Mouse (Mus musculus): ENCODE measurements around the gene Foxp1. TPM values are rescaled to one million over a fixed set of nuclear protein-coding genes. Genes with fewer than 3 reads are reported as not detected.

The Foxp1 gene
- polyA plus RNA-seq, 1 experiment from 2014 or later = 99.3 TPM

- no peaks in the 10 kb centered on the region for H3K27me3 ChIP-seq (ENCODE audit: insufficient read depth, poor library complexity, severe bottlenecking)
- 70% methylated on average over 2 of the region's 2 CpGs for WGBS
- DNase-seq (ENCODE audit: low spot score) = no peak
- H3K36me3 ChIP-seq = peaks cover 3% of the 10 kb centered on the region; the same call in 1 of the 2 replicates
- H3K9me3 ChIP-seq = no peaks in the 10 kb centered on the region
- no peak overlapping the region for H3K4me3 ChIP-seq
- 0 out of 2 replicates have a peak overlapping the region, but pooled peaks have one; percentile 6 for H3K27ac ChIP-seq
- peaks cover 53% of the 10 kb centered on the region for H3K4me1 ChIP-seq
Measured at GRCm38 (mm10) chr6:99385059-99385604, 137.4 kb downstream of the Foxp1 start.

- DNase-seq (ENCODE audit: low spot score) = no peak
- H3K4me1 ChIP-seq = peaks cover 43% of the 10 kb centered on the region
- H3K36me3 ChIP-seq = peaks cover 3% of the 10 kb centered on the region; the same call in 1 of the 2 replicates
- H3K4me3 ChIP-seq = no peak overlapping the region
- no peaks in the 10 kb centered on the region for H3K27me3 ChIP-seq (ENCODE audit: insufficient read depth, poor library complexity, severe bottlenecking)
- 47% methylated on average over 4 of the region's 4 CpGs for WGBS
- H3K27ac ChIP-seq = 0 out of 2 replicates have a peak overlapping the region, but pooled peaks have one; percentile 12
- no peaks in the 10 kb centered on the region for H3K9me3 ChIP-seq
Measured at GRCm38 (mm10) chr6:99383846-99384472, 138.6 kb downstream of the Foxp1 start.

- H3K9me3 ChIP-seq = no peaks in the 10 kb centered on the region
- DNase-seq (ENCODE audit: low spot score) = no peak
- H3K36me3 ChIP-seq = no peaks in the 10 kb centered on the region
- H3K27ac ChIP-seq = no peak overlapping the region
- 82% methylated on average over 5 of the region's 5 CpGs for WGBS
- no peak overlapping the region for H3K4me3 ChIP-seq
- no peaks in the 10 kb centered on the region for H3K27me3 ChIP-seq (ENCODE audit: insufficient read depth, poor library complexity, severe bottlenecking)
- peaks cover 53% of the 10 kb centered on the region for H3K4me1 ChIP-seq
Measured at GRCm38 (mm10) chr6:99380146-99380545, 142.4 kb downstream of the Foxp1 start.

GRCm38 (mm10) chr6:99378997-99379710 is 143.4 kb downstream of the Foxp1 start:
- 74% methylated on average over 7 of the region's 7 CpGs for WGBS
- 0 out of 2 replicates have a peak overlapping the region, but pooled peaks have one; percentile 24 for H3K27ac ChIP-seq
- no peak overlapping the region for H3K4me3 ChIP-seq
- no peaks in the 10 kb centered on the region for H3K9me3 ChIP-seq
- H3K27me3 ChIP-seq (ENCODE audit: insufficient read depth, poor library complexity, severe bottlenecking) = no peaks in the 10 kb centered on the region
- no peak for DNase-seq (ENCODE audit: low spot score)
- peaks cover 52% of the 10 kb centered on the region for H3K4me1 ChIP-seq
- no peaks in the 10 kb centered on the region for H3K36me3 ChIP-seq

- no peak for DNase-seq (ENCODE audit: low spot score)
- Histone ChIP-seq H3K36me3 (0 out of 2 replicates have a peak, but pooled peaks cover 3% of the 10 kb centered on the region), H3K27me3 (ENCODE audit: insufficient read depth, poor library complexity, severe bottlenecking) (no peaks in the 10 kb centered on the region), H3K4me1 (peaks cover 40% of the 10 kb centered on the region), H3K9me3 (no peaks in the 10 kb centered on the region), H3K27ac (peak overlapping the region; percentile 72; the same call in 1 of the 2 replicates), H3K4me3 (no peak overlapping the region)
- 66% methylated on average over 4 of the region's 4 CpGs for WGBS
Measured at GRCm38 (mm10) chr6:99377716-99378115, 144.8 kb downstream of the Foxp1 start.

GRCm38 (mm10) chr6:99377131-99377530 is 145.4 kb downstream of the Foxp1 start:
- H3K4me3 ChIP-seq = no peak overlapping the region
- H3K36me3 ChIP-seq = 0 out of 2 replicates have a peak, but pooled peaks cover 4% of the 10 kb centered on the region
- peaks cover 37% of the 10 kb centered on the region for H3K4me1 ChIP-seq
- peak overlapping the region; percentile 72; the same call in 1 of the 2 replicates for H3K27ac ChIP-seq
- H3K9me3 ChIP-seq = no peaks in the 10 kb centered on the region
- H3K27me3 ChIP-seq (ENCODE audit: insufficient read depth, poor library complexity, severe bottlenecking) = no peaks in the 10 kb centered on the region
- DNase-seq (ENCODE audit: low spot score) = no peak
- WGBS = 46% methylated on average over 2 of the region's 2 CpGs

GRCm38 (mm10) chr6:99376721-99377120 is 145.8 kb downstream of the Foxp1 start:
- no peaks in the 10 kb centered on the region for H3K9me3 ChIP-seq
- no peak overlapping the region for H3K4me3 ChIP-seq
- H3K36me3 ChIP-seq = 0 out of 2 replicates have a peak, but pooled peaks cover 4% of the 10 kb centered on the region
- no peak for DNase-seq (ENCODE audit: low spot score)
- H3K27me3 ChIP-seq (ENCODE audit: insufficient read depth, poor library complexity, severe bottlenecking) = no peaks in the 10 kb centered on the region
- 81% methylated on average over 8 of the region's 8 CpGs for WGBS
- peaks cover 37% of the 10 kb centered on the region for H3K4me1 ChIP-seq
- peak overlapping the region; percentile 47; the same call in 1 of the 2 replicates for H3K27ac ChIP-seq

- DNase-seq (ENCODE audit: low spot score) = no peak
- Histone ChIP-seq H3K27me3 (ENCODE audit: insufficient read depth, poor library complexity, severe bottlenecking) (no peaks in the 10 kb centered on the region), H3K36me3 (0 out of 2 replicates have a peak, but pooled peaks cover 4% of the 10 kb centered on the region), H3K4me3 (no peak overlapping the region), H3K27ac (no peak overlapping the region), H3K4me1 (peaks cover 34% of the 10 kb centered on the region), H3K9me3 (no peaks in the 10 kb centered on the region)
- WGBS = 74% methylated on average over 6 of the region's 6 CpGs
Measured at GRCm38 (mm10) chr6:99375865-99376264, 146.7 kb downstream of the Foxp1 start.

GRCm38 (mm10) chr6:99375376-99375775 is 147.1 kb downstream of the Foxp1 start:
- H3K9me3 ChIP-seq = no peaks in the 10 kb centered on the region
- WGBS = 61% methylated on average over 4 of the region's 4 CpGs
- no peaks in the 10 kb centered on the region for H3K27me3 ChIP-seq (ENCODE audit: insufficient read depth, poor library complexity, severe bottlenecking)
- H3K27ac ChIP-seq = no peak overlapping the region
- peaks cover 34% of the 10 kb centered on the region for H3K4me1 ChIP-seq
- H3K36me3 ChIP-seq = 0 out of 2 replicates have a peak, but pooled peaks cover 4% of the 10 kb centered on the region
- DNase-seq (ENCODE audit: low spot score) = no peak
- H3K4me3 ChIP-seq = no peak overlapping the region

GRCm38 (mm10) chr6:99374448-99375271 is 147.9 kb downstream of the Foxp1 start:
- Histone ChIP-seq H3K36me3 (0 out of 2 replicates have a peak, but pooled peaks cover 4% of the 10 kb centered on the region), H3K4me3 (no peak overlapping the region), H3K27ac (peak overlapping the region; percentile 65; the same call in 1 of the 2 replicates), H3K4me1 (peaks cover 38% of the 10 kb centered on the region), H3K9me3 (no peaks in the 10 kb centered on the region), H3K27me3 (ENCODE audit: insufficient read depth, poor library complexity, severe bottlenecking) (no peaks in the 10 kb centered on the region)
- 74% methylated on average over 19 of the region's 19 CpGs for WGBS
- DNase-seq (ENCODE audit: low spot score) = no peak

GRCm38 (mm10) chr6:99372427-99372826 is 150.1 kb downstream of the Foxp1 start:
- WGBS = 51% methylated on average over 5 of the region's 5 CpGs
- Histone ChIP-seq H3K27me3 (ENCODE audit: insufficient read depth, poor library complexity, severe bottlenecking) (no peaks in the 10 kb centered on the region), H3K9me3 (no peaks in the 10 kb centered on the region), H3K27ac (no peak overlapping the region), H3K4me3 (no peak overlapping the region), H3K4me1 (peaks cover 41% of the 10 kb centered on the region), H3K36me3 (0 out of 2 replicates have a peak, but pooled peaks cover 4% of the 10 kb centered on the region)
- DNase-seq (ENCODE audit: low spot score) = no peak

- Histone ChIP-seq H3K4me3 (no peak overlapping the region), H3K9me3 (no peaks in the 10 kb centered on the region), H3K4me1 (peaks cover 37% of the 10 kb centered on the region), H3K36me3 (0 out of 2 replicates have a peak, but pooled peaks cover 4% of the 10 kb centered on the region), H3K27ac (no peak overlapping the region), H3K27me3 (ENCODE audit: insufficient read depth, poor library complexity, severe bottlenecking) (no peaks in the 10 kb centered on the region)
- 84% methylated on average over 6 of the region's 6 CpGs for WGBS
- DNase-seq (ENCODE audit: low spot score) = no peak
Measured at GRCm38 (mm10) chr6:99372016-99372415, 150.5 kb downstream of the Foxp1 start.
